Mouse (Mus musculus) leukemia stem cell, adult 10-12 weeks (primary cell): Measurements from ENCODE around the gene Ccdc127. TPM values are rescaled to one million over a fixed set of nuclear protein-coding genes. Genes with fewer than 3 reads are reported as not detected.

ENCODE experiments used
- polyA plus RNA-seq: library from polyadenylated mRNA; stranded (reverse); fragments of >175 nt; gene quantifications from 2 replicates; pipeline ENCODE4 v1.2.3, GENCODE M21; 2012; ENCODE audit warnings: low replicate concordance

Gene Ccdc127
- 0.34 and 0.46 TPM in 2 replicates for polyA plus RNA-seq

DNA sequence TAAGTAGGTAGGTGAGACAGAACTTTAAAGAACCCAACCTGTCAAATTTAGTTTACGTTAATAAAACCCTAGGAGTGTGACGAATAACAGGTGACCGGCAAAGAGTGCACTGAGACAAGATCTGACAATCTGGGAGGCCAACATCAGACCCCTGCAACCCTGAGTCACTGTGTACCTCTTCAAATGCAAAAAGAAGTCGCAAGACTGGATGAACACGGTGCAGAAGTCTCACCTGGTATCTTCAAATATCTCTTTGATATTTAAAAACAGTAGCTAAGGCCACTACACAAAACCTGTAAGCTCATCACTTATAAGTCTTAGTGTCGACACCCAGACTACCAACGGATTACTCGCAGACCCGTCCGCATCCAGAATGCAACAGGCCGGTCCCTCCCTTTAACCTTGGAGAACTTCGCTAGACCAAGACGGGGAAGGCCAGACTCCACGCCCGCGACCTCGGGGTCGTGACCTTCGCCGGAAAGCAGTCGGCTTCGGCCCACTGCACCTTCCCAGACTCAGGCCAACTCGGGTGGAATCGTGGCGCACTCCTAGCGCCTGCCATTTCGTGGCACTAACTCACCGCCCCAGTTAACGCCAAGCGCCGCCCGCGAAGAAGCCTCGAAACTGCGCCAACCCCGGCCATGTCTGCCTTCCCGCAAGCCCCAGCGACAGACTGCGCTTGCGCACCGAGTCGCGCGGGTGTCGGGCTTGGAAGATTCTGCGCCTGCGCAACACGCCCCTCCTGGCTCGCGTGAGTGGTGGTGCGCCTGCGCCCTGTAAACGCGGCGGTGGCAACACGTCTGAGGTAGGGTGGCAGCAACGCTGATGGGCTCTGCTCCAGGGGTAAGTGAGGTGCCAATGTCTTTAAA is at the start of gene Ccdc127, which contains the start of gene Sdha:
TSS of gene Ccdc127 (plus strand) at position 744 of the 869 bp plus-strand sequence.
TSS of gene Sdha (minus strand) at position 715 of the 869 bp plus-strand sequence.

GRCm38 (mm10) chr13:74317170-74317849 is 32.8 kb upstream of the Ccdc127 start, which contains the start of gene Pdcd6:
Pdcd6 (minus strand) TSS chr13:74317580.

DNA sequence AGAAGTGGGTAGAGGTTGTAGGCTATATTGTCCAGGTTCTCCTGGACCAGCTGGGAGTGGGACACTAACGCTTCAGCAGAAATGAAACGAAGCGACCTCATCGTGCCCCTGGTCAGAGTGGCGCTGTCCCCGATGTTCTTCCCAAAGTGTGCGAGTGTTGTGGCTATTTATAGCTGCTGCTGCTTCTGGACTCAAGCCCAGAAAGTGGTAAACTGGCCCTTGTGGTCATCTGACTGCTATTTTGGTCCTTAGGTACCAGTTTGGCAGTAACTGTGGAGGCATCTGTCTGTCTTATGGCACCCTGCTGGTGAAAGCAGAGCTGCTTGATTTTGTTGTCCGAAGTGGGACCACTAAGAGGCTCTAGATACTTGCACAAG is 13.7 kb downstream of the Ccdc127 start, which contains the start of gene Lrrc14b:
TSS of gene Lrrc14b (minus strand) at position 147 of the 377 bp plus-strand sequence.

DNA sequence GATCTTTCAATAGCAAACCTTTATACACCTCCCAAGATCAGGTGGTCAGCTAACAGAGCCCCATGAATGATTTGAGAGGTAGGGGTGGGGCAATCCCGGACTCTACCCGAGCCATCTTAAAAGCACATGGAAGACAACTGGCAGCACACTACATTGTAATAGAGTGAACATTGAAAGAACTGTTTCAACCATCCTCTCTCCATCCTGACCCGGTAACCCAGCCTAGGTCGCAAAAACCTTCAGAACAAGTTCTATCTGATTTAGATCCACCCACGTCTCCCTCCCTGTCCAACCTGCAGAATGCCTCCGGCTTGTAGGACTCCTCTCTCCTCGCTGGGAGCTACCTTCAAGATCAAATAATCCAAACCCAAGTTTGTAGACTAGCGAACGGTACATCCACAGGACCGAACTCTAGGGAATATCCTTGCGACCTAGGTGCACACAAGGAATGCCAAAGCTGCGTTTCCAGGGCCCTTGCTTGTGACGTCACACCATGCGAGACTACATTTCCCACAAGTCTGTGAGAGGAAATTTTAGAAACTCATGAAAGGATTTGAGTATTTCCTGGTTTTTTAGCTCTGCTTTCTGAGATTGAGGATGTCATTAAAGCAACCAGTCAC is 40.4 kb downstream of the Ccdc127 start, which contains the start of gene Zfp72:
TSS of gene Zfp72 (minus strand) at position 466 of the 620 bp plus-strand sequence.

DNA sequence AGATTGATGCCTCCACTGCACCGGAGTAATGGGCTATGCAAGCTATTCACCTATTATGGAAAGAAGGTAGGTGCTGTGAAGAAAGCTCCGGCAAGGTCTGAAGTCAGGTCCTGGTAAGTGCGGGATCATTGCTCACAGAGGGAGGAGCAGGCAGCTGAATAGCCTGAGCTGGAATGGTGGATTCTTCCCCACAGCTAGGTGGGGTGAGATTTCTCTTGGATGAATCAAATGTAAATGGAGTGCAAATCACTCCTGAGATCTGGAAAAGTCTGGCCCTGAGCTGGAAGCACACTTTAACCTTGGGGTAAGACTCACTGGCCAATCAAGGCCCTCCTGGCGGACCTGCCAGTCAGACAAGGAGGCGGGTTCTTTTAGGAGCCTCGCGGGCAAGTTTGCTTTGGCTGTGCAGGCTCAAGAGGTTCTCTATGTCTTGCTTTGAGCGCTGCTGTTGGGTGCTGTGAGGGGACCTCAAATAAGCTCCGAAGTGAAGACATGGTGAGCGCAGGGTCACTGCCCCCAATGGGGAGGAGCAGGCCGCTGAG is 49.3 kb downstream of the Ccdc127 start, which contains the start of gene Ftl1-ps1:
TSS of gene Ftl1-ps1 (plus strand) at position 397 of the 542 bp plus-strand sequence.

Other genes with a start within 250 kb of the Ccdc127 start
- 0.16 TPM in 1 of 2 replicates, not detected in the other for gene Slc9a3, start 228.9 kb upstream of the Ccdc127 start, polyA plus RNA-seq
- gene Exoc3, start 141.6 kb upstream of the Ccdc127 start, polyA plus RNA-seq = 2.5 and 20.3 TPM in 2 replicates
- gene Ahrr, start 58.0 kb upstream of the Ccdc127 start, polyA plus RNA-seq = not detected in 2 replicates
- 25.7 and 26.3 TPM in 2 replicates for gene Pdcd6, start 32.7 kb upstream of the Ccdc127 start, polyA plus RNA-seq
- 13.1 and 15.0 TPM in 2 replicates for gene Sdha, start within 50 bp of the Ccdc127 start, polyA plus RNA-seq
- gene Lrrc14b, start 13.7 kb downstream of the Ccdc127 start, polyA plus RNA-seq = not detected in 2 replicates
- gene Zfp72, start 40.5 kb downstream of the Ccdc127 start, polyA plus RNA-seq = not detected in 2 replicates
- gene Ftl1-ps1, start 49.4 kb downstream of the Ccdc127 start, polyA plus RNA-seq = 13.1 and 18.0 TPM in 2 replicates
- gene Zfp825, start 143.7 kb downstream of the Ccdc127 start, polyA plus RNA-seq = 0.51 TPM in 1 of 2 replicates, not detected in the other